Comparison of ENCODE assay signal across 26 mouse cellular contexts in genomic region chr8:125957226-125957993, GRCm38 (mm10). TPM values are rescaled to one million over a fixed set of nuclear protein-coding genes. Genes with fewer than 3 reads are reported as not detected.
DNase-seq lines count a peak whose midpoint lies in the region; ATAC-seq and TF ChIP-seq lines count a peak whose summit lies in the region.
"Had no signal": no experiment of that assay in that cellular context is flagged by ENCODE, and none has a peak within 500 bp of the region (broad histone marks: within the 10 kb centered on the region; RNA-seq: fewer than 3 reads in every experiment).

No protein-coding gene starts in this region.

- peaks cover 28% of the 10 kb centered on the region for H3K4me1 ChIP-seq in limb, embryonic 13.5 days
- H3K4me1 ChIP-seq in limb, embryonic 10.5 days = peaks cover 18% of the 10 kb centered on the region; the same call in 1 of the 2 replicates
- no peaks in the 10 kb centered on the region for H3K4me1 ChIP-seq in lung, postnatal 0 days (ENCODE audit: insufficient read depth, low read depth, low read length)
- H3K4me1 ChIP-seq in lung, adult 2 months (ENCODE audit: control insufficient read depth, insufficient read depth, low read length) = no peaks in the 10 kb centered on the region
- H3K4me1 ChIP-seq: embryonic facial prominence, embryonic 15.5 days; forebrain, embryonic 15.5 days; hindbrain, embryonic 12.5 days; kidney, embryonic 15.5 days; liver, embryonic 13.5 days had no signal

- H3K4me3 ChIP-seq in limb, embryonic 13.5 days = no peak overlapping the region
- no peak overlapping the region for H3K4me3 ChIP-seq in limb, embryonic 10.5 days
- H3K4me3 ChIP-seq in lung, postnatal 0 days (ENCODE audit: low read depth, low read length) = no peak overlapping the region
- H3K4me3 ChIP-seq in lung, adult 2 months (replicated peaks; ENCODE audit: extremely low read depth, low read depth, low read length) = no peak overlapping the region
- H3K4me3 ChIP-seq: embryonic facial prominence, embryonic 15.5 days; forebrain, embryonic 15.5 days; hindbrain, embryonic 12.5 days; kidney, embryonic 15.5 days; left cerebral cortex, adult 2 months; liver, embryonic 13.5 days had no signal

- DNase-seq in limb, embryonic 10.5 days (ENCODE audit: low spot score) = no peak
- peak; percentile 67 for DNase-seq in lung, postnatal 0 days (ENCODE audit: low spot score)
- no peak for DNase-seq in lung, adult 2 months
- peak; percentile 41 for DNase-seq in brain, embryonic 14.5 days (ENCODE audit: low read depth)
- DNase-seq in retina, embryonic 14.5 days (ENCODE audit: low spot score) = peak; percentile 61
- no peak for DNase-seq in heart, postnatal 36 days
- DNase-seq: adrenal gland, adult 2 months; B cell, adult 2 months; embryo, embryonic 11 days; gastrocnemius, postnatal 10 days; kidney, postnatal 4 days; layer of hippocampus, adult 9-11 months; liver, embryonic 13.5 days; thymus, postnatal 14 days had no signal

- H3K4me2 ChIP-seq in limb, embryonic 13.5 days (replicated peaks) = 0 out of 2 replicates have a peak overlapping the region, but pooled peaks have one; percentile 15
- no peak overlapping the region for H3K4me2 ChIP-seq in lung, postnatal 0 days (replicated peaks; ENCODE audit: low read depth, low read length)
- H3K4me2 ChIP-seq: embryonic facial prominence, embryonic 15.5 days; forebrain, embryonic 15.5 days; heart, embryonic 11.5 days; hindbrain, embryonic 12.5 days; kidney, embryonic 15.5 days; liver, embryonic 13.5 days had no signal

- no peaks in the 10 kb centered on the region for H3K36me3 ChIP-seq in limb, embryonic 13.5 days
- no peaks in the 10 kb centered on the region for H3K36me3 ChIP-seq in limb, embryonic 10.5 days
- H3K36me3 ChIP-seq in lung, postnatal 0 days (ENCODE audit: insufficient read depth, low read length) = no peaks in the 10 kb centered on the region
- H3K36me3 ChIP-seq: embryonic facial prominence, embryonic 15.5 days; forebrain, embryonic 15.5 days; G1E; hindbrain, embryonic 12.5 days; kidney, embryonic 15.5 days; liver, embryonic 13.5 days had no signal

- TF ChIP-seq EP300 in lung, postnatal 0 days (IDR thresholded peaks at IDR 0.05) = peak; percentile 71

- peaks cover 17% of the 10 kb centered on the region for H3K27me3 ChIP-seq in limb, embryonic 13.5 days
- peaks cover 11% of the 10 kb centered on the region; the same call in 1 of the 2 replicates for H3K27me3 ChIP-seq in limb, embryonic 10.5 days (ENCODE audit: low read depth, poor library complexity, severe bottlenecking)
- H3K27me3 ChIP-seq in lung, postnatal 0 days (replicated peaks; ENCODE audit: insufficient read depth, low read length) = no peaks in the 10 kb centered on the region
- H3K27me3 ChIP-seq: embryonic facial prominence, embryonic 15.5 days had no signal

- peaks cover 9% of the 10 kb centered on the region; the same call in 1 of the 2 replicates for H3K9me3 ChIP-seq in limb, embryonic 13.5 days
- no peaks in the 10 kb centered on the region for H3K9me3 ChIP-seq in limb, embryonic 10.5 days (replicated peaks)
- H3K9me3 ChIP-seq in lung, postnatal 0 days (ENCODE audit: low read length) = no peaks in the 10 kb centered on the region
- H3K9me3 ChIP-seq: embryonic facial prominence, embryonic 15.5 days; forebrain, embryonic 15.5 days; kidney, embryonic 15.5 days; liver, embryonic 13.5 days had no signal

- no peak for TF ChIP-seq POLR2A in lung, adult 2 months (IDR thresholded peaks at IDR 0.05; ENCODE audit: borderline replicate concordance, extremely low read depth, low read depth, low read length)
- TF ChIP-seq POLR2A in brain, embryonic 14.5 days (IDR thresholded peaks at IDR 0.05; ENCODE audit: borderline replicate concordance, extremely low read depth, insufficient read depth, insufficient read length, poor library complexity, severe bottlenecking) = no peak

- ATAC-seq in limb, embryonic 13.5 days (ENCODE audit: low FRiP score, low read depth) = peak; percentile 71
- peak; percentile 81 for ATAC-seq in lung, postnatal 0 days
- ATAC-seq: forebrain, embryonic 15.5 days; intestine, postnatal 0 days had no signal

- intact Hi-C loops in heart, postnatal 36 days (cut with DNase I) = loop anchor here (10.0 kb wide), 1 partner anchor 427 kb away; no protein-coding TSS in a partner anchor

- H3K9ac ChIP-seq in limb, embryonic 13.5 days = no peak overlapping the region
- H3K9ac ChIP-seq in lung, postnatal 0 days (replicated peaks; ENCODE audit: low read depth) = no peak overlapping the region
- H3K9ac ChIP-seq: embryonic facial prominence, embryonic 15.5 days; forebrain, embryonic 15.5 days; hindbrain, embryonic 12.5 days; kidney, embryonic 15.5 days; liver, embryonic 13.5 days had no signal

- no peak overlapping the region for H3K27ac ChIP-seq in limb, embryonic 13.5 days
- no peak overlapping the region for H3K27ac ChIP-seq in limb, embryonic 10.5 days
- H3K27ac ChIP-seq in lung, postnatal 0 days (ENCODE audit: low read length) = no peak overlapping the region
- H3K27ac ChIP-seq: embryonic facial prominence, embryonic 15.5 days; forebrain, embryonic 15.5 days; hindbrain, embryonic 12.5 days; kidney, embryonic 15.5 days; left cerebral cortex, adult 2 months; liver, embryonic 13.5 days had no signal

- 29% methylated on average over 13 of the region's 13 CpGs for WGBS in limb, embryonic 13.5 days
- 73% methylated on average over 13 of the region's 13 CpGs for WGBS in limb, embryonic 10.5 days
- 54% methylated on average over 13 of the region's 13 CpGs for WGBS in lung, postnatal 0 days
- 61% methylated on average over 13 of the region's 13 CpGs for WGBS in lung, adult 2 months

- TF ChIP-seq CTCF in lung, postnatal 0 days (IDR thresholded peaks at IDR 0.05) = no peak
- TF ChIP-seq CTCF in lung, adult 2 months (IDR thresholded peaks at IDR 0.05; ENCODE audit: insufficient read depth, low read length) = no peak
- no peak for TF ChIP-seq CTCF in brain, embryonic 14.5 days (IDR thresholded peaks at IDR 0.05; ENCODE audit: borderline replicate concordance, extremely low read depth, insufficient read depth, insufficient read length)

RNA-seq across cellular contexts. Expression of gene Kcnk1, which starts 37.6 kb away (rescaled TPM):
- 23.5 and 26.6 TPM in 2 replicates for polyA plus RNA-seq in limb, embryonic 13.5 days (2015; fragmentation: Nextera tagmentation; extraction: Ambion mirVana)
- 9.2 and 10.1 TPM in 2 replicates for polyA plus RNA-seq in limb, embryonic 10.5 days (2016; fragmentation: Nextera tagmentation; extraction: Ambion mirVana)
- 34.0 and 63.6 TPM in 2 replicates for polyA plus RNA-seq in lung, postnatal 0 days (2015; fragmentation: Nextera tagmentation; extraction: Ambion mirVana)
- 14.7 and 23.9 TPM in 2 replicates for polyA plus RNA-seq in lung, adult 2 months (2012; rRNA removed)
- polyA plus RNA-seq in brain, embryonic 14.5 days (2012; rRNA removed) = 9.3 and 11.3 TPM in 2 replicates
- total RNA-seq in heart, postnatal 36 days (2021) = under 1 TPM in 1 of 2 experiments, not detected in 1; 0.31 TPM
- total RNA-seq: CH12.LX; granulocyte monocyte progenitor cell, adult 5-6 weeks had no signal
- polyA plus RNA-seq: G1E had no signal

RNA-seq across cellular contexts. Expression of gene Map3k21, which starts 47.2 kb away (rescaled TPM):
- polyA plus RNA-seq in limb, embryonic 13.5 days (2015; fragmentation: Nextera tagmentation; extraction: Ambion mirVana) = 0.04 and 0.11 TPM in 2 replicates
- 0.03 and 0.04 TPM in 2 replicates for polyA plus RNA-seq in limb, embryonic 10.5 days (2016; fragmentation: Nextera tagmentation; extraction: Ambion mirVana)
- polyA plus RNA-seq in lung, postnatal 0 days (2015; fragmentation: Nextera tagmentation; extraction: Ambion mirVana) = 0.74 and 0.76 TPM in 2 replicates
- polyA plus RNA-seq in lung, adult 2 months (2012; rRNA removed) = 1.3 TPM in 2 replicates
- polyA plus RNA-seq in brain, embryonic 14.5 days (2012; rRNA removed) = 0.49 and 0.82 TPM in 2 replicates
- under 1 TPM; 0.76 to 0.97 TPM for total RNA-seq in heart, postnatal 36 days (2021)
- total RNA-seq: CH12.LX; granulocyte monocyte progenitor cell, adult 5-6 weeks; megakaryocyte-erythroid progenitor cell, adult 5-6 weeks had no signal
- polyA plus RNA-seq: G1E had no signal

RNA-seq across cellular contexts. Expression of gene Pcnx2, which starts 59.3 kb away (rescaled TPM):
- polyA plus RNA-seq in limb, embryonic 13.5 days (2015; fragmentation: Nextera tagmentation; extraction: Ambion mirVana) = 0.11 and 0.13 TPM in 2 replicates
- polyA plus RNA-seq in limb, embryonic 10.5 days (2016; fragmentation: Nextera tagmentation; extraction: Ambion mirVana) = 0.05 TPM in 1 of 2 replicates, not detected in the other
- polyA plus RNA-seq in lung, postnatal 0 days (2015; fragmentation: Nextera tagmentation; extraction: Ambion mirVana) = 0.18 and 0.31 TPM in 2 replicates
- 1.8 and 2.1 TPM in 2 replicates for polyA plus RNA-seq in lung, adult 2 months (2012; rRNA removed)
- 11.8 and 13.7 TPM in 2 replicates for polyA plus RNA-seq in brain, embryonic 14.5 days (2012; rRNA removed)
- total RNA-seq in heart, postnatal 36 days (2021) = under 1 TPM; 0.46 to 0.89 TPM
- total RNA-seq: CH12.LX; granulocyte monocyte progenitor cell, adult 5-6 weeks; megakaryocyte-erythroid progenitor cell, adult 5-6 weeks had no signal
- polyA plus RNA-seq: G1E had no signal

Comparison
In these comparisons a context has a peak if more than half of its experiments do, and no peak if none do; other contexts are left out.
1. DNase-seq: peak in lung, postnatal 0 days (single experiment), brain, embryonic 14.5 days (single experiment) and retina, embryonic 14.5 days (single experiment); none in limb, embryonic 10.5 days (single experiment), lung, adult 2 months (single experiment) and heart, postnatal 36 days (0 of 2).